Mouse (Mus musculus) hindbrain, embryonic 16.5 days (tissue): ENCODE measurements around the gene Capn9. TPM values are rescaled to one million over a fixed set of nuclear protein-coding genes. Genes with fewer than 3 reads are reported as not detected.
A peak's percentile ranks its signal among the peaks of the same experiment; 100 is the strongest.

Source experiments
- ATAC-seq: fragments of 200-750 bp; cut with Nextera tagmentation; 2 replicates; pipeline ENCODE4 v1.8.0; 2017; ENCODE audit warnings: moderate TSS enrichment, moderate library complexity
- H3K27ac ChIP-seq: fragments of 300-500 bp; sonication (generic); 2 replicates; pipeline ENCODE4 v1.5.1; 2014; ENCODE audit warnings: low read depth, mild to moderate bottlenecking, control low read depth, low read length, moderate library complexity
- H3K27me3 ChIP-seq: fragments of 300-500 bp; sonication (generic); replicated peaks from 2 replicates; pipeline ENCODE4 v1.6.1; 2014; ENCODE audit warnings: low read length; ENCODE audit not compliant: control insufficient read depth, insufficient read depth
- H3K36me3 ChIP-seq: fragments of 300-500 bp; sonication (generic); 2 replicates; pipeline ENCODE4 v1.6.1; 2014; ENCODE audit warnings: mild to moderate bottlenecking, low read length, moderate library complexity, mixed read lengths; ENCODE audit not compliant: control insufficient read depth, insufficient read depth
- H3K4me1 ChIP-seq: fragments of 300-500 bp; sonication (generic); 2 replicates; pipeline ENCODE4 v1.6.1; 2014; ENCODE audit warnings: low read depth, low read length; ENCODE audit not compliant: control insufficient read depth, insufficient read depth
- H3K4me2 ChIP-seq: fragments of 300-500 bp; sonication (generic); 2 replicates; pipeline ENCODE4 v1.6.1; 2014; ENCODE audit warnings: mild to moderate bottlenecking, low read length, control low read depth, moderate library complexity
- H3K4me3 ChIP-seq: fragments of 300-500 bp; sonication (generic); 2 replicates; pipeline ENCODE4 v1.5.1; 2014; ENCODE audit warnings: mild to moderate bottlenecking, low read length, control low read depth, moderate library complexity
- H3K9ac ChIP-seq: fragments of 300-500 bp; sonication (generic); 2 replicates; pipeline ENCODE4 v1.6.1; 2014; ENCODE audit warnings: low read depth, mild to moderate bottlenecking, control low read depth, low read length, moderate library complexity
- H3K9me3 ChIP-seq: fragments of 300-500 bp; sonication (generic); 2 replicates; pipeline ENCODE4 v1.6.1; 2014; ENCODE audit warnings: mild to moderate bottlenecking, low read length, moderate library complexity; ENCODE audit not compliant: control insufficient read depth
- WGBS: fragments of 180-500 bp; shearing (Covaris S2); extraction: QIAGEN DNeasy Blood & Tissue Kit; methylation state at CpG from one replicate; pipeline ENCODE4 v1.1.7; 2014; 5-methylcytosine and 5-hydroxymethylcytosine counted together
- polyA plus RNA-seq: library from polyadenylated mRNA; unstranded; fragments of >200 nt; fragmentation: Nextera tagmentation; extraction: Ambion mirVana; gene quantifications from 2 replicates; pipeline ENCODE4 v1.2.1, GENCODE M21; 2015

The Capn9 gene
- polyA plus RNA-seq, 1 experiment from 2014 or later = 0.15 TPM

GRCm38 (mm10) chr8:124663112-124663873, 87.4 kb downstream of the Capn9 start, which contains the start of gene 2310022B05Rik:
Gene 2310022B05Rik, minus strand, starts transcription at chr8:124663369.
- ATAC-seq = peak; percentile 88
- peaks cover 40% of the 10 kb centered on the region for H3K4me1 ChIP-seq

GRCm38 (mm10) chr8:124663874-124664230, 87.9 kb downstream of the Capn9 start:
- Histone ChIP-seq H3K27ac (peak overlapping the region; percentile 92), H3K9ac (peak overlapping the region; percentile 93), H3K4me3 (peak overlapping the region; percentile 96), H3K36me3 (no peaks in the 10 kb centered on the region), H3K9me3 (no peaks in the 10 kb centered on the region), H3K4me2 (peak overlapping the region; percentile 90), H3K4me1 (peaks cover 35% of the 10 kb centered on the region), H3K27me3 (no peaks in the 10 kb centered on the region)
- 42% methylated on average over 4 of the region's 4 CpGs for WGBS
- ATAC-seq = no peak; the same call in 1 of the 2 replicates

More at GRCm38 (mm10) chr8:124663112-124663873, 87.4 kb downstream of the Capn9 start, which contains the start of gene 2310022B05Rik:
- Histone ChIP-seq H3K4me2 (peak within 1 kb of the TSS; percentile 90), H3K27me3 (no peaks in the 10 kb centered on the region), H3K4me3 (peak within 1 kb of the TSS; percentile 96), H3K27ac (peak within 1 kb of the TSS; percentile 92), H3K9ac (peak within 1 kb of the TSS; percentile 93), H3K9me3 (no peaks in the 10 kb centered on the region), H3K36me3 (no peaks in the 10 kb centered on the region)
- WGBS = 1% methylated on average over 67 of the region's 69 CpGs

DNA sequence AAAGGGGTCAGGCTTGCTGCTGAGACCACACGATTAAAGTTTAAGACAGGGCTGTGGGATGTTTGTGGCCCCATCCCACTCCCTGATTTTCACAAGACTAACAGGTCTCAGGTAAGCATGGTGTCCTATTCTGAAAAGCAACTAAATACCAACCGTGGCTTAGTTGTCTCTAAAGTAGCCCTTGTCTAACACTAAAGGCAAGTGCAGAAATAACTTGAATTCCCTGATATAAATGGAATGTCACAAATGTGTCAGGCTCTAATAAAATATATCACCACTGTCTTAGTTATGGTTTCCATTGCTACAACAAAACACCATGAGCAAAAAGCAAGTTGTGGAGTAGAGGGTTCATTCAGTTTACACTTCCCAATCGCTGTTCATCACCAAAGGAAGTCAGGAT, 88.5 kb downstream of the Capn9 start:
- Histone ChIP-seq H3K9ac (no peak overlapping the region), H3K4me3 (no peak overlapping the region), H3K36me3 (no peaks in the 10 kb centered on the region), H3K27me3 (no peaks in the 10 kb centered on the region), H3K27ac (0 out of 2 replicates have a peak overlapping the region, but pooled peaks have one; percentile 6), H3K4me1 (peaks cover 34% of the 10 kb centered on the region), H3K4me2 (no peak overlapping the region), H3K9me3 (no peaks in the 10 kb centered on the region)
- 81% methylated on average over 3 of the region's 3 CpGs for WGBS
- ATAC-seq = no peak

Other genes starting within 250 kb of the Capn9 start
- 12.8 and 13.6 TPM in 2 replicates for gene Pgbd5, start 136.5 kb upstream of the Capn9 start, polyA plus RNA-seq
- 30.3 and 34.5 TPM in 2 replicates for gene Cog2, start 55.3 kb upstream of the Capn9 start, polyA plus RNA-seq
- gene Agt, start 6.4 kb upstream of the Capn9 start, polyA plus RNA-seq = 2.7 and 10.9 TPM in 2 replicates
- 17.0 and 23.2 TPM in 2 replicates for gene 2310022B05Rik, start 87.3 kb downstream of the Capn9 start, polyA plus RNA-seq
- 61.6 and 62.4 TPM in 2 replicates for gene Ttc13, start 145.9 kb downstream of the Capn9 start, polyA plus RNA-seq
- 32.1 and 33.6 TPM in 2 replicates for gene Arv1, start 146.0 kb downstream of the Capn9 start, polyA plus RNA-seq
- gene Fam89a, start 175.7 kb downstream of the Capn9 start, polyA plus RNA-seq = 0.90 and 1.9 TPM in 2 replicates
- 25.9 and 27.0 TPM in 2 replicates for gene Trim67, start 217.0 kb downstream of the Capn9 start, polyA plus RNA-seq